ENCODE assay signal across 8 mouse cellular contexts in the genomic region with DNA sequence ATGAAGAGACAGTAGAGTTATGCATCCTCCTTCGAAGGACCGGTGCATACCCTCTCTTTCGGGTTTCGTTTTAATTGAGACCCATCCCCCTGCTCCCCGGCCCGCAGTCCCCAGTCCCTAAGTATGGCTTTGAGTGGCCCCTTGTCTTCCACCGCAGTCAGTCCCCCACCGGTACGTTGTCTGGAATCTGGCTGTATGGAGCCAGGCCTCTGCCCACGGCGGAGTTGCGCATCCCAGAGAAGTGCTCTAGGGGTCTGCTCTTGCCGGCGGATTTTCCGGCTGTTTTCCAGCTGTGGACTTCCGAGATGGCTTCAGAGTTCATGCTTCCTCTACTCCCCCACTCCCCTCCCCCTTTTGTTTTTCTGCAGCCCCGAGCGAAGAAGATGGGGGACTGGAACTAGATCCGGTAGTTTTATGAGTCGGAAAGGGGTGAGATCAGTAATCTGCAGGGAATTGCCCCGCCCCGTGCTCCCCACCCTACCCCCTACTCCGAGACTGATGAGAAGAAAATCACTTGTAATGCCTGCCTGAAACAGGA. TPM values are rescaled to one million over a fixed set of nuclear protein-coding genes. Genes with fewer than 3 reads are reported as not detected.
A peak's percentile ranks its signal among the peaks of the same experiment; 100 is the strongest.
DNase-seq lines count a peak whose midpoint lies in the region; ATAC-seq and TF ChIP-seq lines count a peak whose summit lies in the region.

No protein-coding gene starts in this region.

- no peaks in the 10 kb centered on the region for H3K9me3 ChIP-seq in lung, embryonic 16.5 days (ENCODE audit: control insufficient read depth, low read length)
- no peaks in the 10 kb centered on the region for H3K9me3 ChIP-seq in stomach, postnatal 0 days (ENCODE audit: control insufficient read depth, low read length)

- 0% methylated on average over 23 of the region's 23 CpGs for WGBS in lung, embryonic 16.5 days
- WGBS in stomach, postnatal 0 days: under 1% methylated on average over 23 of the region's 23 CpGs

- peak overlapping the region; percentile 99 for H3K4me3 ChIP-seq in testis, adult 2 months (ENCODE audit: control insufficient read depth, low read depth, low read length)
- H3K4me3 ChIP-seq in lung, embryonic 16.5 days (ENCODE audit: low read length): peak overlapping the region; percentile 86
- H3K4me3 ChIP-seq in stomach, postnatal 0 days (ENCODE audit: low read depth, low read length): peak overlapping the region; percentile 87

- TF ChIP-seq CTCF in testis, adult 2 months (IDR thresholded peaks at IDR 0.05; ENCODE audit: control insufficient read depth, insufficient read depth, insufficient replicate concordance, low read depth, low read length): no peak
- no peak for TF ChIP-seq CTCF in stomach, postnatal 0 days (IDR thresholded peaks at IDR 0.05; ENCODE audit: low read depth)

- H3K27ac ChIP-seq in testis, adult 2 months (ENCODE audit: control insufficient read depth, insufficient read depth, low read depth, low read length): no peak overlapping the region
- peak overlapping the region; percentile 50 for H3K27ac ChIP-seq in lung, embryonic 16.5 days (ENCODE audit: low read length)
- H3K27ac ChIP-seq in stomach, postnatal 0 days (replicated peaks): peak overlapping the region; percentile 91

- intact Hi-C loops in left cerebral cortex, postnatal 36 days (cut with DNase I): no loop called here

- peaks cover 7% of the 10 kb centered on the region; the same call in 1 of the 2 replicates for H3K4me1 ChIP-seq in testis, adult 2 months (ENCODE audit: control insufficient read depth, insufficient read depth, low read length)
- peaks cover 18% of the 10 kb centered on the region for H3K4me1 ChIP-seq in lung, embryonic 16.5 days (replicated peaks; ENCODE audit: control insufficient read depth, insufficient read depth, low read length)
- H3K4me1 ChIP-seq in stomach, postnatal 0 days (replicated peaks; ENCODE audit: control insufficient read depth, insufficient read depth): 0 out of 2 replicates have a peak, but pooled peaks cover 4% of the 10 kb centered on the region

- TF ChIP-seq EP300 in stomach, postnatal 0 days (optimal IDR thresholded peaks at IDR 0.05): no peak

- H3K9ac ChIP-seq in lung, embryonic 16.5 days (ENCODE audit: low read length): peak overlapping the region; percentile 79
- peak overlapping the region; percentile 82 for H3K9ac ChIP-seq in stomach, postnatal 0 days (ENCODE audit: low read length)

- ATAC-seq in lung, embryonic 16.5 days (ENCODE audit: low read depth): peak; percentile 29
- ATAC-seq in stomach, postnatal 0 days (ENCODE audit: low FRiP score, low TSS enrichment): no peak

- DNase-seq in adrenal gland, adult (ENCODE audit: inconsistent age in 2 of 2, low spot score in 1 of 2): peak; percentile 35 to 58
- no peak for DNase-seq in adrenal gland, adult 8-10 months
- no peak for DNase-seq in testis, postnatal 14 days (ENCODE audit: low spot score)
- peak; percentile 38 for DNase-seq in heart, postnatal 4 days
- no peak for DNase-seq in stomach, postnatal 0 days (ENCODE audit: low spot score)
- DNase-seq in left cerebral cortex, postnatal 36 days (ENCODE audit: low spot score in 2 of 2): no peak

- peak overlapping the region; percentile 77 for H3K4me2 ChIP-seq in lung, embryonic 16.5 days (ENCODE audit: low read depth, low read length)
- H3K4me2 ChIP-seq in stomach, postnatal 0 days (replicated peaks; ENCODE audit: low read depth): peak overlapping the region; percentile 71

- no peaks in the 10 kb centered on the region; the same call in 1 of the 2 replicates for H3K27me3 ChIP-seq in testis, adult 2 months (ENCODE audit: control insufficient read depth, insufficient read depth, low read length)
- no peaks in the 10 kb centered on the region for H3K27me3 ChIP-seq in lung, embryonic 16.5 days (ENCODE audit: control insufficient read depth, insufficient read depth, low read depth, low read length)
- H3K27me3 ChIP-seq in stomach, postnatal 0 days (ENCODE audit: control insufficient read depth, insufficient read depth, low read length): no peaks in the 10 kb centered on the region

- TF ChIP-seq POLR2A in testis, adult 2 months (IDR thresholded peaks at IDR 0.05; ENCODE audit: control insufficient read depth, low read depth, low read length): no peak

- no peaks in the 10 kb centered on the region for H3K36me3 ChIP-seq in testis, adult 2 months (ENCODE audit: control insufficient read depth, insufficient read depth, low read length)
- no peaks in the 10 kb centered on the region for H3K36me3 ChIP-seq in lung, embryonic 16.5 days (ENCODE audit: control insufficient read depth, insufficient read depth, low read length)
- H3K36me3 ChIP-seq in stomach, postnatal 0 days (ENCODE audit: control insufficient read depth, insufficient read depth, low read length): no peaks in the 10 kb centered on the region

RNA-seq across cellular contexts. Expression of a gene that starts 0.8 kb away (rescaled TPM):
- total RNA-seq in adrenal gland, adult 8-10 months (2022): 10 to 100 TPM; 42.0 to 71.6 (median 58.0) TPM
- 7.0 and 8.9 TPM in 2 replicates for polyA plus RNA-seq in testis, adult 2 months (2012; rRNA removed)
- 100 to 1,000 TPM; 344 to 352 TPM for total RNA-seq in heart, postnatal 4 days (2021)
- 92.4 and 94.3 TPM in 2 replicates for polyA plus RNA-seq in lung, embryonic 16.5 days (2015; fragmentation: Nextera tagmentation; extraction: Ambion mirVana)
- 109 and 115 TPM in 2 replicates for polyA plus RNA-seq in stomach, postnatal 0 days (2015; fragmentation: Nextera tagmentation; extraction: Ambion mirVana)
- 100 to 1,000 TPM; 116 to 126 TPM for total RNA-seq in left cerebral cortex, postnatal 36 days (2021)

RNA-seq across cellular contexts. Expression of a gene that starts 38.5 kb away (rescaled TPM):
- total RNA-seq in adrenal gland, adult 8-10 months (2022): 1 to 10 TPM; 6.4 to 9.8 (median 8.7) TPM
- polyA plus RNA-seq in testis, adult 2 months (2012; rRNA removed): 84.4 and 91.0 TPM in 2 replicates
- 10 to 100 TPM; 16.9 to 18.0 TPM for total RNA-seq in heart, postnatal 4 days (2021)
- polyA plus RNA-seq in lung, embryonic 16.5 days (2015; fragmentation: Nextera tagmentation; extraction: Ambion mirVana): 29.8 and 29.9 TPM in 2 replicates
- polyA plus RNA-seq in stomach, postnatal 0 days (2015; fragmentation: Nextera tagmentation; extraction: Ambion mirVana): 23.5 and 24.2 TPM in 2 replicates
- total RNA-seq in left cerebral cortex, postnatal 36 days (2021): 10 to 100 TPM; 43.7 to 49.4 TPM

Comparison
In these comparisons a context has a peak if more than half of its experiments do, and no peak if none do; other contexts are left out.
1. DNase-seq: peak in adrenal gland, adult (2 of 2) and heart, postnatal 4 days (single experiment); none in adrenal gland, adult 8-10 months (single experiment), testis, postnatal 14 days (single experiment), stomach, postnatal 0 days (single experiment) and left cerebral cortex, postnatal 36 days (0 of 2).
2. Peak in every context shown above with its lines, with median percentiles within 50 percentile points of each other: H3K4me3 ChIP-seq.